Mouse (Mus musculus) G1E-ER4 (cell line): ENCODE data around the gene Hcfc2. TPM values are rescaled to one million over a fixed set of nuclear protein-coding genes. Genes with fewer than 3 reads are reported as not detected.
A peak's percentile ranks its signal among the peaks of the same experiment; 100 is the strongest.

ENCODE experiments used
- GATA1 ChIP-seq: IDR thresholded peaks from one replicate; pipeline ENCODE4 v1.8.0; 2012; ENCODE audit warnings: low read length, inconsistent platforms
- polyA plus RNA-seq: library from polyadenylated mRNA; stranded (reverse); fragments of >175 nt; gene quantifications from 2 replicates; pipeline ENCODE4 v1.2.3, GENCODE M21; 2012

Gene Hcfc2
- polyA plus RNA-seq, 1 experiment = 4.6 TPM

DNA sequence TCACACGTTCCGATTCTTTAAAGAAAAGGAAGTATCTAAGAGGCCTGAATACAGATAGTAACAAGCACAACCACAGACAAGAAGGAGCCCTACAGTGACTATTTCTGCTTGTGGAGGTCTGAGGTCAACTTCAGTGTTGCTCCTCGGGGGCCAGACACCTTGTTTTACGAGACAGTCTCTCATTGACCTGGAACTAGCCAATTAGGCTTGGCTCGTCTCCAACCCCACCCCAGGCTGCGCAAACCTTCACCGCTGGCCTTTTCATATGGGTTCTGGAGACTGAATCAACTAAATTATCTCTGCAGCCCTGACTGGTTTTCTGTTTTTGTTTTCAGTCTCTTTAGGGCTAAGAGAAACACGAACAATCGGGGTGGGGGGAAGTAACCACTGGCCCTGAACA is 61.4 kb downstream of the Hcfc2 start:
- TF ChIP-seq GATA1 = no peak

DNA sequence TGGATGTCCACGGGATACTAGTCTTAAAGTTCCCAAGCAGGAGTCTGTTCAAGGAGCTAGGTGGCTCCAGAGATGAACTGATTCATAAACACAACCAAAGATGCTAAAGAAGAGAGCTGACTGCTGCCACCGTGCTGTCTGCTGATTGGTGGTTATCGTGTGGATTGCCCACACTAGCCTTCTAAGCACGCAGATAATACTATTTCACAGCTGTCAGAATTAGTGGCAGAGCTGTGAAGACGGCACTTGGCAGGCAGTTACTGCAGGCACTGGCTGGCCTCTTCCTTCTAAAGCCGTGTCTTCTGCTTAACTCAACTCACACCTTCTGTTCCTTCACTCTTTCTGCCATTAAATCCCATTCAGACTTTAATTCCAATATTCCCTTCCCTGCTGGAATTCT is 62.4 kb downstream of the Hcfc2 start:
- no peak for TF ChIP-seq GATA1

DNA sequence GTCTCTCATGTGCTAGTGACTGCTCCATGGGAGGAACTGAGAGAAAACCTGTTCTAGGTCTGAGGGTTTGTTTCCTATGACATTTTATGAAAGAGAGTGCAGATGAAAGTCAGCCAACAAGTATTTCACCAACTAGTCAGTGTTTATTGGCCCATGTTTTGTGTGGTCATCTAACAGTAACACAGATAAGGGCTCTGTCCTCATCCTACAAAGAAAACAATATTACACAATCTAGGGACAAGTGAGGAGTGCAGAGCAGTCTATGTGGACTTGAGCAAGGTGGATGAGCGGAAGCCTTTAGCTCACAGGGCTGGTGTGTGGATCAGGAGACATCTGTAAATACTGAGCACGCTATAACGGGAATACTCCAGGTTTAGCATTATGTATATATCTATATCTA is 62.9 kb downstream of the Hcfc2 start:
- no peak for TF ChIP-seq GATA1

DNA sequence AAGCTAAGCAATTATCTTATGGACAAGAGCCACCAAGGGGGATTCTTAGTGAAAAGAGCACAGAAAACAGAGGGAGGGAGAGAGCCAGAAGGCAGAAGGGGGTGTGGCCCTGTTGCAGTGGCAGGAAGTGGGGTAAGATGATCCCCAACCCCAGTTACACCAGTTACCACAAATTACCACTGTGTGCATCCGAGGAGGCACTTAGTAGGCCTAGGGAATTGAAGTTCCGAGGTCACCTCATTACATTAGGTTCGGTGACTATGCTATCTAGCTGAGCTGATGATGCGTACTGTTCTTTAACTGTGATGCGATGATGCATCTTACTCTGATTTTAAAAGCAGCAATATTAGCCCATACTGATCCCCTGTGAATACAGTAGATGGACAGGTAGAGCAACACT is 63.7 kb downstream of the Hcfc2 start:
- no peak for TF ChIP-seq GATA1

GRCm38 (mm10) chr10:82761037-82761811 is 65.3 kb downstream of the Hcfc2 start:
- no peak for TF ChIP-seq GATA1

DNA sequence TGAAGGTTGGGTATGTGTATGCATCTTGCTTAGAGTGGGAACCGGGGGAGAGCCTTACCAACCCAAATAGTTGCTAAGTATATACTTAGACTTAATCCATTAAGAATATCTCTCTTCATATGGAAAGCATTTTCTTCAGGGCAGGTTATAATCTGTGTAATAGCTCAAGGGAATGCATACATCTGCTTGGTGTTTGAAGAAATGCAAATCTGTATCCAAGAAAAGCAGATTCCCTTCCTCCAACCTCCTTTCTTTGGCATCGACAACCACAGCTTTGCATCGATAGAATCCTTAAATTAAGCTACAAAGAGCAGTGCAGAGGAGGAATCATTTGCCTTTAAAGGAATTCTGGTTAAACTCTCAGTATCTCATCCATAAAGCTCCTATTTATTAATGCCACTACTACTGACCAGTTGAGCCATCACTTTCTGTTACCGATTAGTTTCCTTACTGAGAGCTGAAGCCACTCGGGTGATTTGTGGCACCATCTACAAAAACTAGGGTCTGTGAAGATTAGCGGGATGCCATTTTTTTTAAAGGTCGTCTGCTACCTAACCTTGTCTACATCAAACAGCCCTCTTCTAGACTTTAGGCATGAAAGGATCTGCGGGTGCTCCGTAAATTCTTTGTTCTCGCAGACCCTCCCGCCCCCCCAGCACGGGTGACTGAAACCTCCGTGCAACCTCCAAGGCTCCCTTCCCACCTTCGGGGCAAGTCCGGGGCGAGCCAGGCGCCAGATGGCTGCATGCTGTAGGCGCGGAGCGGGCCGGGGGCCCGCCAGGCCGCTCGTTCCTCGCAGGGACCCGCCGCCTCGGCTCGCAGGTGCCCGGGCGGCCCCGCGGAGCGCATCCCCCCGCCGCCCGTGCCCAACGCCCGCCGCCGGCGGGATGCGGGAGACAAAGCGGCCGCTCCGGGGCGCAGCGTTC is 67.1 kb downstream of the Hcfc2 start:
- TF ChIP-seq GATA1 = no peak

GRCm38 (mm10) chr10:82763840-82764631 is 68.1 kb downstream of the Hcfc2 start, which contains the start of gene Nfyb:
Gene Nfyb (minus strand): TSS chr10:82764144.
- no peak for TF ChIP-seq GATA1

DNA sequence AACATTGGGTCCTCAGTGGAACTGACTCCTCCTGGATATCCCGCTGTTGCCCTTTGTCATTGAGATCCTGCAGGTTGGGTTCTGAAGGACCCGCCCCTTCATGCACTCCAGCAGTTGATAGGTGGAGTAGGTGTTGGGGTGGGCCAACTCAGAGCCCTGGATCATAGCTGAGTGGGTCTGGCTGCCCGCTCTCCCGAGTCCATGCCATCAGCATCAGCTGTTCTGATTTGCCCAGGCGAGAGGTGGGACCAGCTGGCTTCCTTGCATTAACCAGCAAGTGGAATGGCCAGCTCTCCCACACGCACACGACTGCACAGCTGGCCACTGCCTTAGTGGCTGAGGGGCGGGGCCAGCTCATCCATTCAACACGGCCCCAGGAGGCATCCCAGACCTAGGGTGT is 72.9 kb downstream of the Hcfc2 start:
- no peak for TF ChIP-seq GATA1

- no peak for TF ChIP-seq GATA1
Measured at GRCm38 (mm10) chr10:82770713-82771112, 74.8 kb downstream of the Hcfc2 start.

- TF ChIP-seq GATA1 = no peak
Measured at GRCm38 (mm10) chr10:82771595-82772170, 75.7 kb downstream of the Hcfc2 start.

DNA sequence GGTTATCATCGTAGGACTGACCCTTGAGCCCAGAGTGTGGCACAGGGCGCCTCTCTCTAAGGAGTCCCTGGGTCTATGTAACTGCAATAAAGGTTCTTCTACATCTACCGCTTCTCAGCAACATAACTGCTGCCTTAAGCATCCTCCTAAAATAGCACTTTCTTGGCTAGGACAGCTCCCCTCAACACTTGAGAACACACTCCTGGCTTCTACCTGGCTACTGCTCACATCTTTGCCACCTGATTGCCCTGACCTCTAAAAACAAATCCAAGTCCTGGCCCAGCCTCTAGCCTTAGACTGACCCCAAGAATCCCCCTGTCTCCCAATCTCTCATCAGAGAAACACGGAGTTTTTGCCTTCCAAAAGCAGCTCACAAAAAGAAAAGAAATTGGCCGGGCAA is 78.9 kb downstream of the Hcfc2 start:
- TF ChIP-seq GATA1 = no peak

DNA sequence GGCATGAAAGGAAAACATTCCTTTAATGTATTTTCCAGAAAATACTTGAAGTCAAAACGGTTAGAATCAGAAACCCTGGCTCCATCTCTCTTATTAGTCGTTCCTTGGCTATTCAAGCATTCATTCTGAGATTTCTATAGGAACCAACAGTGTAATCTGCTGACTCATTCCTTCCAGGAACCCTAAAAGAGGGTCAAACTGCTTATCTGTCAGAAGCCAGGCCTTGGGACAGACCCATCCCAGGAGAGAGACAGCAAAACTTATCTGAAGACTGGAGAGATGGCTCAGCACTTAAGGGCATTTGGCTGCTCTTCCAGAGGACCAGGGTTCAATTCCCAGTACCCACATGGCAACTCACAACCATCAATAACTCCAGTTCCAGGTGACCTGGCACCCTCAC is 81.1 kb downstream of the Hcfc2 start:
- TF ChIP-seq GATA1 = peak; percentile 74

GRCm38 (mm10) chr10:82777886-82778285 is 81.9 kb downstream of the Hcfc2 start:
- no peak for TF ChIP-seq GATA1

- no peak for TF ChIP-seq GATA1
Measured at GRCm38 (mm10) chr10:82778791-82779549, 83.0 kb downstream of the Hcfc2 start.

DNA sequence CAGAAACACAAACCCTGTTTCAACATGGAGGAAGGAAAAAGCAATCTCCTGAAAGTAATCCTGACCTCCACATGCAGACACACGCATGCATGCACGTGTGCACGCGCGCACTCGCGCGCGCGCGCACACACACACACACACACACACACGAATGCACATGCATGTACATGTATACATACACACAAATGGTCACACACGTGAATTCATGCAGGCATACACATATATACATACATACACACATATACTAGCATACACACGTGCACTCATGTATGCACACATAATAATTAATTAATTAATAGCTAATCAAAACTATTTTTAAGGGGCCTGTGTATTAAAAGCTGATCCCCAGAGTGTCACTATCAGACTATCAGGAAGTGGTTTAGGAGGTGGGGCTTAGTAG is 83.9 kb downstream of the Hcfc2 start:
- TF ChIP-seq GATA1 = no peak
